Mouse (Mus musculus): Measurements from ENCODE around the gene Pigz.

GRCm38 (mm10) chr16:31905891-31906825, 27.5 kb upstream of the Pigz start:
- TF ChIP-seq CTCF (conservative IDR thresholded peaks at IDR 0.05 in 1 of 2, IDR thresholded peaks at IDR 0.05 in 1 of 2; ENCODE audit: low read depth in 2 of 2, low read length in 2 of 2), result no peak
- TF ChIP-seq RAD21 (IDR thresholded peaks at IDR 0.05; ENCODE audit: low read depth, low read length), result no peak
- no peak for TF ChIP-seq GABPA (IDR thresholded peaks at IDR 0.05; ENCODE audit: insufficient replicate concordance, low read depth, low read length)
- TF ChIP-seq ZNF384 (IDR thresholded peaks at IDR 0.05; ENCODE audit: low read depth, low read length), result no peak
- TF ChIP-seq TBP (conservative IDR thresholded peaks at IDR 0.05; ENCODE audit: low read depth, low read length), result no peak
- TF ChIP-seq NELFE (IDR thresholded peaks at IDR 0.05; ENCODE audit: low read depth, low read length), result no peak
- TF ChIP-seq POLR2AphosphoS2 (IDR thresholded peaks at IDR 0.05; ENCODE audit: low read depth, low read length), result no peak
- TF ChIP-seq UBTF (IDR thresholded peaks at IDR 0.05; ENCODE audit: low read depth, low read length), result no peak
- no peak for TF ChIP-seq USF1 (IDR thresholded peaks at IDR 0.05; ENCODE audit: low read depth, low read length)
- no peak for TF ChIP-seq SMC3 (IDR thresholded peaks at IDR 0.05; ENCODE audit: low read depth, low read length)
- no peak for TF ChIP-seq MAZ (IDR thresholded peaks at IDR 0.05; ENCODE audit: low read depth, low read length)
- no peak for TF ChIP-seq POLR2A (IDR thresholded peaks at IDR 0.05; ENCODE audit: low read depth, low read length)
- TF ChIP-seq CHD2 (IDR thresholded peaks at IDR 0.05; ENCODE audit: low read length), result no peak
- no peak for TF ChIP-seq ZMIZ1 (IDR thresholded peaks at IDR 0.05; ENCODE audit: low read depth, low read length)
